Mouse (Mus musculus) layer of hippocampus, adult 9-11 months (tissue): ENCODE measurements around the gene Snx3.

Experiments used
- DNase-seq: peaks from one replicate; pipeline ENCODE4 v3.0.0; 2022

Snx3 gene

DNA sequence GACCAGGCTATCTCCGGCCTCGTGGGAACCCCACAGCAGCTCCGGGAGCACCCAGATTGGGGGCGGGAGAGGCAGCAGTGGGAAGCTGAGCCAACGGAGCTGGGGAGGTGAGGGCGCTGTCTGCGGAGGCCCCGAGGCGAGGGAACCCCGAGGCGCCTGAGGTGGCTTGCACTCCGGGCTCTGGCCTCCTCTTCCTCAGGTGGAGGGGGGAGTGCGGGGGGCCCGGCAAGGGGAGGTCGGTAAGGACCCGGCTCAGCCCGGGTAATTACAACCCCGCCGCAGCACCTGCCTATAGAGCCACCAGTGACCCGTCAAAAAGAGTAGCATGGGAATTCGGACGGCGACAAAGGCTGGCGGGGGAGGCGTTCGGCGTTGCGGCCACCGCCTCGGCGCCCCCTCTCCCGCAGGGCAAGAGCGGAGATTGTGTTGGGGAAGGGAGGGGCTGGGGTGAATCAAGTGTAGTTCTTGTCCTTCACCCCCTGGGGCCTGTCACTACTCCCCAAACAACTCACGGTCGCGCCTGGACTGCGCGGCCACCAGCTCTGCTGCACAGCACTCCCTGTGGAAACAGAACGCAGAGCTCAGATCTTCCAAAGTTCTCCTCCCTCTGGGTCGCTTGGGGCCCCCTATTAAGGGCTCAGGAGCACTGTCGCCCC lies 77.8 kb downstream of the Snx3 start:
- no peak for DNase-seq

DNA sequence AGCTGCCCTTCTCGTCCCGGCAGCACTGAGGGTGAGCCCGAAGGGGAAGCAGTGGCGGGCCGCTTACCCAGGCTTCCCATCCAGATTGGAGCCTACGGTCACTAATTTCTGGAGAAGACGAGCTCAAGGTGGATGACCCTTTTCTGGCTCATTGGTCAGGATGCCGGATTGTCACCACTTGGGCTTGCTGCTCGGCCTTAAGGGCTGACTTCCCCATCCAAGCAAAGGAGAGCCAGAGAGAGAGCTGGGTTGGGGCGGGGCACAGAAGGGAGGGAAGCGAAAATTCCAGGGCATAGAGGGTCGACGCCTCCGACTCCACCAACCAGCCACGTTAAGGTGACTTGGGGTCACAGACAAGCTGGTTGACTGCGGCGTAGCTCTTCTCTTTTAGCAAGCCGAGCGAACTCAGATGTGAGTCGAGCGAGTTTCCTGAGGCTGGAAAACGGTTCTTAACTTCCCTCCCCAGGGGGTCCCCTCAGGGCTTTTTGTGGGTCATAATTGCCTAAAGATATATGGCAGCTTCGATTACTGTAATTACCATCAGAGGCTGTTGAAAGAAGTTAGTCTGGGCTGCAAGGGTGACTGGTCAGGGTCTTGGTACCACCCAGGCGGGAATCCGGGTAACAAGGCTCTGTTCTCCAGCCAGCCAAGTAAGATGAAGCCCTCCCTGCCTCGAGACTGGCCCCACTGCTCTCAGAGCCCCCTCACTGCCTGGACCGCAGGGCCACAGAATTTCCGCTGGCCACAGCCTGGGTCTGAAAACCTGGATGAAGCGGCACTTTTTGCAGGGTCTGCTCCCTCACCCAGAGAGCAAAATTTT lies 78.5 kb downstream of the Snx3 start:
- DNase-seq: no peak

DNA sequence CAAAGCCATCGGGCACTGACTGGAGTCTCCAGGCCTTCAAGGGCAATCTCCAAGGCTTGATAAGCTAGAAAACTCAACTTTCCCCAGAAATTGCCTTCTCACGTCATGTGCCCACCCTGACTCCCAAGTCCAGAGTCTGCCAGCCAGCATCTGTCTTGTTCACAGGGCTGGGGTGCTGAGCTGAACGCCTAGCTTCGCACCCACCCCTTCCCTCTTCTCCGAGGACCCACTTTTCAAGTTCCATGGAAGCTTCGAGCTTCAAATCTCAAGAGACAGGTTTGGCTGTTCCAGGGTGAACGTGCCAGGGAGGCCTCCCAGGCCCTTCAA lies 79.1 kb downstream of the Snx3 start:
- no peak for DNase-seq

DNA sequence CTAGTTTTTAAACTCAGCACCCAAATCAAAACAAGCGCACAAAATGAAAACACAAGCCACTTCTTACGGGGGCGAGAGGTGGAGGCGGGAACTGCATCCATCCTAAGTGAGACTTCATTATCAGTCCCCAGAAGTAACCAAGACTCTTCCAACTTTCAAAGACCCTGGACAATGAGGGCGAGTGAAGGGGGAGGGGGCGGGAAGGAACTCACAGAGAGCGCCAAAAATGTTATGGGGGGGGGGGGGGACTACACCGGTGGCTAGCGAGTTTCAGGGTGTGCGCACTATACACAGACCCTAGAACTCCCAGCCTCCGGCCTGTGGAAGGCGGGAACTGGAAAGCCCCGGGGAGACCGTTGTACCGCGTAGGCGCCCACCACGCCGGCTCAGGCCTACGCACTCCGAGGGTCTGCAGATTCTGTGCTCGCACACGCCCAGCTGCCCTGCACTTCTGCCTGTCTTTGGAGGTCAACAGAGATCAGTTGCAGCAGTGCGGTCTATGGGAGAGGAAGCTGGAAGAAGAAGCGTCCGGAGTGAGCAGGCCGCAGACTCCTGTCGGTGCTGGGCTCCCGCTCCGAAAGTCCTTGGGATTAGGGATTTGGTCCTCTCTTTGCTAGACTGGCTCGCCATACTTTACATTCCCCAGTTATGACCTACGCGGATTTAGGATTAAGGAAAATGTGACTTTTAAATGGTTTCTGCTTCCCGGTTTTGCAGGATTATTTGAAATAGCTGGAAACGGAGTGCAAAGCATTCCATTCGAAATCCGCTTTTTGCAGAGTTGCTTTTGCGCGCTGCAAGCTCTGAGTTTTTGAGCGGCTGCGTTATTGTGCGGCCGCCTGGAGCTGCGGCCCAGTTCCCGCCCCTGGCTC lies 80.1 kb downstream of the Snx3 start:
- DNase-seq: no peak

DNA sequence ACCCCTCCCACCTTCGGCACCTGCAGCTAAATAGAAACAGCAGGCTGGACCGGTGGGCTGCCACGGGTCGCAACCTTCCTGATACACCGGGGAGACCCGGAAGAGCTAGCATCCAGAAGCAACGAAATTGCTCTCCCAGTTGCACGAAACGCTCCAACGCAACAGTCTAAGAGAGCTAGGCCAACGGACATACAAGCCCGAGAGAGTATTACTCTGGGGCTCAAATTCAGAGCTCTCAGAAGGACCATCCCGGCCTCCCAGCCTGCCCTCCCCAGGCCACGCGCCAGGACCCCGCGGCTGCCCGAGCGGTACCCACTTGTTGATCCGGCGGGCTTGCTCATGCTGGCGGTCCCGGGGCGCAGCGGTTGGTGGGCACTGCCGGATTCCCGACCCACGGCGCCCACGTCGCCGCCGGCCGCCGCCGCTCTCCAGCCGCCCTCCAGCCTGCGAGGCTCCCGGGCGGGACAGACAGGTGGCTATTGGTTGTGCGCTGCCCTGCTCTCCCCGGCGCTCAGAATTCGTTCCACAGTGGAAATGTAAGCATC lies 80.8 kb downstream of the Snx3 start:
- DNase-seq: no peak

GRCm38 (mm10) chr10:42583157-42583872 lies 81.5 kb downstream of the Snx3 start, which contains the start of the genes Nr2e1 and Ostm1:
TSS of gene Nr2e1 (minus strand) at chr10:42583632.
TSS of gene Ostm1 (plus strand) at chr10:42583822.
- DNase-seq: peak; percentile 65

DNA sequence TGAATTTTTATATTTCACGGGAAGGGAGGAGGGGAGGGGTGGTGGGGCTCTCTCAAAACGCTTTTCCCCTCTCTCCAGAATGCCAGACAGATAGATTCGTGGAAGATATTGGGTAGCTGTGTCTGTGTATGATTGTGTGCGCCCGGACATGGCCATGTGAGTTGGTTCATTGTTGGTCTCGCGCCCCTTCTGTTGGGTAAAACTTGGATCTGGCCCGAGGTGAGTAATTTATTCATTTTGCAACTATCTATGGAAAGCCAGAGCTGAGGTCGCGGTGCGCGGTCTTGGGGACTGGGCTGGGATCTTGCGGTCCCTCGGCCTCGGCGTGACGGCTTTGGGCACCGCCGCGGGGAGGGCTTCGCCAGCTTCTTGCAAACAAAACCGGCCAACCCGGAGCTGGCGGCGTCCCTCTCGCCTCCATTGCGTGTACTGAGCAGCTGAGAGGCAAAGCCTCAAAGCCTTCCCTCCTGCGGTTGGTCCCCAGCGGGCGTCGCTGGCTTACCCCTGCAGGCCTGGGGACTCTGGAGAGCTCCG lies 82.1 kb downstream of the Snx3 start:
- no peak for DNase-seq

DNA sequence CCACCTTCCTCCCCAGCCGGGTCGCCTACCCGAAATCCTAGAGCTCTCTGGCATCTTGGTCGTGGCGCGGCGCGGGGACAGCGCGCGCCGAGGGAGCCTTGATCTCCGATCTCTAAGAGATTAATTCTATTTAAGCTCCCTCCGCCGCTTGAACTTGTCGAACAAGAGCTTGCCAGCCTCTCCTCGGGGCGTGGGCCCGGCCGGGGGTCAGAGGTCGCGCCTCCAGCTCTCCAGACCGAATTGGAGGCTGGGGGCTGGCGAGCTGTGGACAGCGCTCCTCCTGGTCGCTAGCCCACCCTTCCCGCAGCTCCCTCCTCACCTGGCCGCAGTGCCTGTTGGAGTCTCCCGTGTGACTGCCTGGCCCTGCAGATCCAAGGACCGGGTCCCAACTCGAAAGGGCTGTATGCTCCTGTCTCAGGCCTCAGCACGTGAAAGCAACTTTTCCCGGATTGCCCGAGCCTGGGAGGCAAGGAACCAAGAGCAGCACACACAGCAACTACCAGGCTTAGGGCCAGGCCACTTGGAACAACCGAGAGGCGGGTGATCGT lies 82.7 kb downstream of the Snx3 start:
- DNase-seq: no peak
